Mouse (Mus musculus): Measurements from ENCODE around the gene Ubl5. TPM values are rescaled to one million over a fixed set of nuclear protein-coding genes. Genes with fewer than 3 reads are reported as not detected.

Gene Ubl5
- polyA plus RNA-seq (2012), result 8.4 and 13.3 TPM in 2 replicates

DNA sequence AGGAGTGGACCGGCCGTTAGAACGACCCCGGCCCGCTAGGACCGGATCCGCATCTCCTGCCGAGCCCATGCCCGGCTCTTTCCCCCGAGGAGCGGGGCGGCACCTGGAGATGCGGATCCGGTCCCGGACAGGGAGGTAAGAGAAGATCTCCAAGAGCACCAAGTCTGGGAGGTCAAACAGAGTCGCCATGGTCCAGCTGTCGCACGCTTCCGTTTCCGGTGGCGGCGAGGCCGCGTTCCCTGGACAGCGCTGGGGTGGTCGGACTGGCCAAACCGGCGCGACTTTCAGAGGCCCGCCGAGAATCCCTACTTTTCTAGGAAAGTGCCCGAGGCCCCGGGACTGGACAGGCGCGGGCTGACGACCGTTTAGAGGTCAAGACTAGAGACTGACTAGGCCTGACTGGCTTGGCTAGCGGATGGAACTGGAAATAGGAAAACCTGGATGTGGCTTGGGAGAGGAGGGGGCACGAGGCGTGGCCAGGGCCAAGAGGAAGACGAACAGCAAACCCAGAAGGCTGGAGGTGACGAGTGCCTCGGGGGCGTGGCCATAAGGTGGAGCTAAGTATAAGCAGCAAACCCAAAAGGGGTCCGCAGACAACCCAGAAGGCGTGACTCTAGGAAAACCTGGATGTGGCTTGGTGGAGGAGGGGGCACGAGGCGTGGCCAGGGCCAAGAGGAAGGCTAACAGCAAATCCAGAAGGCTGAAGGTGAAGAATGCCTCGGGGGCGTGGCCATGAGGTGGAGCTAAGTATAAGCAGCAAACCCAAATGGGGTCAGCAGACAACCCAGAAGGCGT lies at the start of gene Ubl5:
Ubl5 (plus strand) TSS at position 778 of the 795 bp plus-strand sequence.
- TF ChIP-seq GATA1 (IDR thresholded peaks at IDR 0.05; ENCODE audit: low read length), result no peak

DNA sequence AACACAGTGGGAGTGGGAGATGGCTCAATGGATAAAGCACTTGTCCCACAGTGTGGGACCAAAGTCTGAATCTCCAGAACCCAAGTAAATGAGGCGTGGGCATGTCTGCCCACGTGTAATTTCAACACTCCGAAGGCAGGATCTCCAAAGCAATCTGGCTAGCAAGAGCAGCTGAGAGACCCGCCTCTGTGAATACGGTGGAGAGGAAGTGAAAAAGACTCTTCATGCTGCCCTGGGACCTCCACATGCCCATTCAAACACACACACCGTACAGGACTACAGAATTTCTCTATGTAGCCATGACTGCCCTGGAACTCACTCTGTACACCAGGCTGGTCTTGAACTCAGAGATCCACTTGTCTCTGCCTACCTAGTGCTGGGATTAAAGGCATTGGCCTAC lies 41.4 kb upstream of the Ubl5 start:
- TF ChIP-seq GATA1 (IDR thresholded peaks at IDR 0.05; ENCODE audit: low read length), result no peak

DNA sequence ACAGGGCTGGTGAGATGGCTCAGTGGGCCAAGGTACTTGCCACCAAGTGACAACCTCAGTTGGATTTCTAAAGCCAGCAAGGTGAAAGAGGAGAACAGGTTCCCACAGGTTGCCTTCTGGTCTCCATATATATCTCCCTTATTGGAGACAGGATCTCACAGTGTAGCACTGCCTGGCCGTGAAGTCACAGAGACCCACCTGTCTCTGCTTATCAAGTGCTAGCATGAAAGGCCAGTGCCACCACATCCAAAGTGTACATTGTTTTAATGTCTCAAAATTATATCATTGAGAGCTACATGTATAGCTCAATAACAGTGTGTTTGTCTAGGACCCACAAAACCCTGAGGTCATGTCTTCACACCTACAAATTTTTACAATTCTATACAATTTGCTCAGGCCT lies 36.4 kb upstream of the Ubl5 start:
- no peak for TF ChIP-seq GATA1 (IDR thresholded peaks at IDR 0.05; ENCODE audit: low read length)

DNA sequence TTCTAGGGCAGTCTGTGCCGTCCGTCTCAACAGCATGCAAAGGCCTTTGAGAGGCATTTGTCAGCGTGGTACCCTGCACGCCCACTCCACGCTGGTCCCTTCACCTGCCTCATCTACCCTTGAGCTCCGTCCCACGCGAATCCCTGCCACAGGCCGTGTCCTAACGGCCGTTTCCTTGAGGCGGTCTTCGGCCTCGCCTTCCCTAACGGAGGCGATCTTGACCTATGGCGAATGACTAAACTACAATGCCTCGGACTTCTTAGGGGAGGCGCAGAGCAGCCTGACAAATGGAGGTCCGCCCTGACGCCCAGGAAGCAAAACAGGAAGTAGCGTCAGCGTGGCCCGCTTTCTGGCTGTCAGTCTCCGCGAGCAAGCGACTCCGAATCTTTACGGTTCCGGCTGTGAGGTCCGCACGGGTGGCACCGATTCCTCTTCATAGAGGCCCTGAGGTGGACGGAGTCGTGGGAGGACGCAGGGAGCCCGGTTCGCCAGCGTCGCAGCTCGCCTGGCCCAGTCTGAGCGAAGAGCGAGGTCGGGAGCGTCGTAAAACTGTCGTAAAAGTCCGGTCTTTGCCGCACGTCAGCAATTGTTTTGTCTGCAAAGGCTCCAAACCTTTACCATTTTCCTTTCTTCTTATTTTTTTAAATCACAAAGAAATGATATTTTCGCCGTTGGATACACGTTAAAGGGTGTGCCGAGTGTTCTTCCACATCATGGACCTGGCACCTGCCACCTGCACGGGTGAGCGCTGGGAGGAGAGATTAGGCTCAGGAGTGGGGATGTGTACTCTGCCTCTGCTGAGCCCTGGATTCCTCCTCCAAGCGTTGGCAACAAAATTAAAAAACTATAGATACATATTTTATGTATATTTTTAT lies 35.3 kb upstream of the Ubl5 start:
- no peak for TF ChIP-seq GATA1 (IDR thresholded peaks at IDR 0.05; ENCODE audit: low read length)

DNA sequence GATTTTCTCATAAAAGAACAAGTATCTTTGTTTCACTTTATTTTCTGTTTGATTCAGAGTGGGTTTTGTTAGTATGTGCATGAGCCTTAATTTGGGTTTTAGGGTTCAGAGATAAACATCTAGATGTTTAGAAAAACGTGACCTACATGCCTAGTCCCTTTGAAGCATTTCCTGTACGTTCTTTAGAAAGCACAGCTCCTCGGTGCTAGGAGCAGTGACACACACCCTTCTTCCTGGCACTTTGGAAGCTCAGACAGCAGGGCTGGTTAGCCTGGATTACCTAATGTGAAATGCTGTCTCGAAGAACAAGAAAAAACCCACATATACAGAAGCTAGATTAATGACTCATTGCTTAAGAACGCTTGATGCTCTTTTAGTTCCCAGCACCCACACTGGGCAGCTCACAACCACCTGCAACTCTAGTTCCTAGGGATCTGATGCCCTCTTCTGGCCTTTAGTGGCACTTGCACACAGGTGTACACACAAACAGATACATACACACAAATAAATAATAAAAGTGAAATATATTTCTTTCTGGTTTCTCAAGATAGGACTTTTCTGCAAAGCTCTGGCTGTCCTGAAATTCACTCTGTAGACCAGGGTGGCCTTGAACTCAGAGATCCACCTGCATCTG lies 32.7 kb upstream of the Ubl5 start:
- TF ChIP-seq GATA1 (IDR thresholded peaks at IDR 0.05; ENCODE audit: low read length), result no peak

DNA sequence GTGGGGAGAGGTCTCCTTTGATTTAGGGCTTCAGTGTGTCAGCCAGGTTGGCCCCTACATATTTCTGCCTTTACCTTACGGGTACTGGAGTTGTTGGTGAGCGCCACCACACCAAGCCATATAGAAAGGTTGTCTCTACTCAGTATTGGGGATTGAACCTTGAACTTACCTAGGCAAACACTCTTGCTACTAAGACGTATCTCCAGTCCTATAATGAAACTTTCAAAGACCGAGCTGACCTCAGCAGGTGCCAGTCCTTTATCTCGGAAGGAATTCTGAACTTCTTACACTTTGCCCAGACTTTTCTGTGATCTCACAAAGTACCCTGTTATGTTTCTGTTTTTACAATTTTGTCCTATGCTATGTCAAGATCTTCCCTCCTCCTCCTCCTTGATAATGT lies 30.7 kb upstream of the Ubl5 start:
- no peak for TF ChIP-seq GATA1 (IDR thresholded peaks at IDR 0.05; ENCODE audit: low read length)

DNA sequence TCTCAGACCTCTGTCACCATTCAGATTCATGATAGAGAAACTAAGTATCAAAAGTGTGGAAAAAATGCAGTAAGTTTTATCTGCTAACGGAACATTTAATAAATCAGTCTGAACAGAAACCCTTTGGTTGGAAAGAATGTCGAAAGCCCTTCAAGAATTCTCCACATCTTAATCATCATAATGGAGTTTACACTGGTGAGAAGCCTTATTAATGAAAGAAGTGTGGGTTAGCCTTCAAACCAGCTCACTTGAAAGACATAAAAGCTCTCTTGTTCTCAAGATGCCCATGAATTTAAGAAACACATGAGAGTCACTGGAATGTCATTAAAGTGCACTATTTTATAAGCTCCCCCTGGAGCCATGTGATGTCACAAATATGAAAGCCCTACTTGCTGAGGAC lies 26.0 kb upstream of the Ubl5 start:
- TF ChIP-seq GATA1 (IDR thresholded peaks at IDR 0.05; ENCODE audit: low read length), result no peak

DNA sequence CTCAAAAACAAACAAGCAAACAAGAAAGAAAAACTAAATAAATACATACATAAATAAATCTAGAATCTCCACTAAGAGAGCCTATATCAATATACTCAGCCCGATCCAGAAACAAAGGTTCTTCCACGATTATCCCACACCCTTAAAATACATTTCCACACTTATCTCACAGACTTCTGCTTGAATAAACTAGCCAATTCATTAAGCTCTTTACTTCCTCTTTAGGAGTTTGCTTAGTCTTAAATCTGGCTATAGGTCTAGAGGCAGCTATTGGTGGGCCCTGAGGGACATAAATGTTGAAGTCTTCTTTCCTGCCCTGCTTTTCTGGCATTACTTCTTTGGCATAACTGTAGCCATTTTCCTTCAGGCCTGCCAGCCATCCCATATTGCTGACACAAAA lies 11.3 kb upstream of the Ubl5 start:
- TF ChIP-seq GATA1 (IDR thresholded peaks at IDR 0.05; ENCODE audit: low read length), result no peak

DNA sequence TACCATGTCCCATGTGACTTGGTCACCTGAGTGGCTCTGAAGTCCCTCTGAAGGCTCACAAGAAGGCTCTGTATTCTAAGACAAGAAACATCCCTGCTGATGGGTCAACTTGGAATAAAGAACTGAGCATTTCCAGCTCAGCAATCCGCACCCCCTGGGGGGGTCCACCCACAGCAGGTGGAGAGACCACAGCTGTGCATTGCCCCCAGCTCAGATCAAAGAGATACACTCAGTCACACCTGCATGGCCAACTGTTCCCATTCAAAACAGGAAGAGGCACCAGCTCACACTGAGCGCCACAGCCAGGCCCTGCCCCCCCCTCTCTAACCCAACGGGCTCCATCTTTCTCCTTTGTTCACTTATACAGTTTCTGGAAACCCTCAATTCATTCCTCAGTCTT lies 6.4 kb upstream of the Ubl5 start:
- no peak for TF ChIP-seq GATA1 (IDR thresholded peaks at IDR 0.05; ENCODE audit: low read length)

DNA sequence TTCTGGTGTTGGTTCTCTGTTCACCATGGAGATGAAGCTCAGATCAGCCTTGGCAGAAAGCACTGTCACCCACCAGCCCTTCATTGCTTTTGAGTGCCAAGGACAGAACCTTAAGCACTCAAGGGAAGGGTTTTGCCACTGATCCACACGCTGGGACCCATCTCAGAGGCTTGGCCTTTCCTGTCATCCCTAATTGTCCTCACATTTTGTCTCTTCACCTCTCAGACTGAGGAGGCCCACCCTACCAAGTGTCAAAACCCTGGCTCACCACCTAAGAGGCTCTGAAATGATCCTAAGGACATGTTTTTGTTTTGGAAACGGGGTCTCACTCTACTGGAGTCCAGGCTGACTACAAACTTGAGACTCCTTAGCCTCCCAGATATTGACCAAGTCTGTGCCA lies 5.9 kb upstream of the Ubl5 start:
- no peak for TF ChIP-seq GATA1 (IDR thresholded peaks at IDR 0.05; ENCODE audit: low read length)

DNA sequence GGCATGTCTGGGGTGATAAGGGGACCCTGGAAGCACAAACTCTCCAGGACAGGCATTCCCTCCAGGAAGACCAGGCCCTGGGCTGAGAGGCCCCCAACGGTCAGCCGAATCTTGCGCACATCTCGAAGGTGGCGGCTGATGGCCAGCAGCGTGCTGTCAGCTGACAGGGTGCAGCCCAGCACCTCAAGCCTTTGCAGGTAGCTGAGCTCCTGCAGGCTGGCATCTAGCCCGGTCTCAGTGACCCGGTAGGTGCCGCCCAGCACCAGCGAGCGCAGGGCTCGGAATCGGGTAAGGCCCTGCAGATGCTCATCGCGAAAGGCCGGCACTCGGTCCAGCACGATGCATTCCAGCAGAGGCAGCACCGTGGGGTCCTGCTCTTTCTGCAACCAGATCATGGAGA lies 4.1 kb upstream of the Ubl5 start:
- no peak for TF ChIP-seq GATA1 (IDR thresholded peaks at IDR 0.05; ENCODE audit: low read length)

DNA sequence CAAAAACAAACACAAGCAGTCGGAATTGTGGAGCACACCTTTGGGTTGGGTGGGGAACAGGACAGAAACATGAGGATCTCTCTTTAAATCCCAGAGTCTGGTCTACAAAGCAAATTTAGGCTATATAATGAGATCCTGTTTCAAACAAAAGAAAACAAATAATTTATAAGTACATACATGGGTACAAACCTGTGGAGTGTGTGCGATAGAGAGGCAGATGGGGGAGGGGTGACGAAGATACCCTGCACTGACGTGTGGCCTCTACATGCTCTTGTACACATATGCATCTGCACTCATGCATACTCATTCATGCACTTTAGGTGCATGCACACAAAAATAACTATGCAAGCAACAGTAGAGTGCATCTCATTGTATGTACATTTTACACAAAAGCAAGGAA lies 3.2 kb upstream of the Ubl5 start:
- no peak for TF ChIP-seq GATA1 (IDR thresholded peaks at IDR 0.05; ENCODE audit: low read length)

DNA sequence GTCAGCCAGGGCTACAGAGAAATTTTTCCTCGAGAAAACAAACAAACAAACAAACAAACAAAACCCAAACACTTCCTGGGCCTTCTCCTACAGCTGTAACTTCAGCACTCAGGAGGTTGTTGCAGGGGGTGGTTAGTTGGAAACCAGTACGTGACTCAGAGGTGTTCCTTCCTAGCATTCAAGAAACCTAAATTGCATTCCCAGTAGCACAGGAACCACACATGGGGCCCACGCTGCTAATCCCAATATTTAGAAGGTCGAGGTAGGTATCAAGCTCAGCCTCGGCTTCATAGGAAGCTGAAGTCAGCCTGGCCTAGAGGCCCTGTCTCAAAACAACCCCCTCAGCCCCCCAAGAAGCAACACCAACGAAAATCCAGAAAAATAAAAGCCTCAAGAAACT lies 1.2 kb upstream of the Ubl5 start:
- no peak for TF ChIP-seq GATA1 (IDR thresholded peaks at IDR 0.05; ENCODE audit: low read length)

DNA sequence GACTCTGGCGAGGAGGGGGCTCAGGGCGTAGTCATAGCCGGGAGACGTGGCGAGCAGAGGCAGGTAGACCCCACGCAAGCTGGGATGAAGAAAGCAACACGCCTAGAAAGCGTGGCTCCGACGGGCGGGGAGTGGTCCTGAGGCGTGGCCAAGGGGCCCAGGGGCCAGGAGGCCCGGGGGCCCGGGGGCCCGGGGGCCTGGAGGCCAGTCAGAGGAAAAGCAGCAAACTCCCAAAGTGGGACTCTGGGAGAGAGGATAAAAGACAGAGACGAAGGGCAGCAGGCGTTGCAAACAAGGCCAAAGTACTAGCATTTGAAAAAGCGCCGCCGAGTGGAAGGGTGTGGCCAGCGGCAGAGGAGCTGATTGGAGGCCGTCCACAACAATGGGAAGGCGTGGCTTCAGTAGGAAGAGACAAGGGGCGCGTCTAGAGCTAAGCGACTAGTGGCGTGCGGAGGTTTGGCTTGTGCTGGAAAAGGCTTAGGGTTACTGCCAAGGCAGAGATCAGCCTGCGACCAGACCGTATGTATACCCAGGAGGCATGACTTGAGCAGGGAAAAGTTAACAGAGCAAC lies 303 bp downstream of the Ubl5 start:
- TF ChIP-seq GATA1 (IDR thresholded peaks at IDR 0.05; ENCODE audit: low read length), result no peak

DNA sequence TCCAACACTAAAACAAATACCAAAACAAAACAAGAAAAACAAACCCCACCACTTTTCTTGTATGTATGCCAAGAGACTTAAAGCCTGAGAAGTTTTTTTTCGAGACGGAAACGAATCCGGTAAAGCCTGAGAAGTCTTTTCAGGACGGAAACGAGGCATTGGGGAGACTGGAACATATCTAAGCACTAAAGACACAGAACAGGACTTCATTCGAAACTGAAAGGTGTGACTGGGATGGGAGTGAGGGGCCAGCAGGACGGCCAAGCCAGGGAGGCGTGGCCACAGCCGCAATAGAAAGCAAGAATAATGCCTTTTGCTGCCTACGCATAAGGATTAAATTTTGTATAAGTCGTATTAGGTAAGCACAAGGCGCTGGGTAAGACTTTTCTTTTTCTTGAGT lies 1.1 kb downstream of the Ubl5 start:
- no peak for TF ChIP-seq GATA1 (IDR thresholded peaks at IDR 0.05; ENCODE audit: low read length)

Measured in G1E-ER4 (cell line).